Mouse (Mus musculus) neutrophil, adult 5-6 weeks (primary cell): ENCODE results near the gene Mmab. TPM values are rescaled to one million over a fixed set of nuclear protein-coding genes. Genes with fewer than 3 reads are reported as not detected.
A peak's percentile ranks its signal among the peaks of the same experiment; 100 is the strongest.

ENCODE experiments used
- ATAC-seq: fragments of 151-379, 151-347 bp; 2 replicates; pipeline ENCODE4 v1.8.0; 2017; ENCODE audit warnings: mild to moderate bottlenecking, moderate TSS enrichment; ENCODE audit not compliant: insufficient number of reproducible peaks, poor library complexity, low FRiP score, severe bottlenecking; ENCODE audit errors: extremely low read depth
- total RNA-seq: library from RNA; stranded (forward); fragments of 200-1000 nt; gene quantifications from 2 replicates; pipeline ENCODE4 v1.2.3, GENCODE M21; 2017

Gene Mmab
- 5.4 and 6.3 TPM in 2 replicates for total RNA-seq

- peak; percentile 95 for ATAC-seq
Measured at GRCm38 (mm10) chr5:114443566-114444367, at the start of gene Mmab, which contains the start of gene Mvk. Mmab (minus strand) TSS chr5:114444060. Mvk (plus strand) TSS chr5:114444269.

GRCm38 (mm10) chr5:114490241-114490640, 46.4 kb upstream of the Mmab start:
- ATAC-seq, result no peak

GRCm38 (mm10) chr5:114489570-114489969, 45.7 kb upstream of the Mmab start:
- ATAC-seq, result no peak

GRCm38 (mm10) chr5:114485685-114486084, 41.8 kb upstream of the Mmab start:
- ATAC-seq, result no peak

GRCm38 (mm10) chr5:114482587-114483011, 38.7 kb upstream of the Mmab start:
- ATAC-seq, result no peak

- ATAC-seq, result no peak
Measured at GRCm38 (mm10) chr5:114478267-114478666, 34.4 kb upstream of the Mmab start.

GRCm38 (mm10) chr5:114474741-114475491, 31.1 kb upstream of the Mmab start:
- ATAC-seq, result no peak

GRCm38 (mm10) chr5:114470359-114470758, 26.5 kb upstream of the Mmab start:
- ATAC-seq, result no peak

- no peak for ATAC-seq
Measured at GRCm38 (mm10) chr5:114468007-114468406, 24.1 kb upstream of the Mmab start.

- ATAC-seq, result no peak
Measured at GRCm38 (mm10) chr5:114467430-114467829, 23.6 kb upstream of the Mmab start.

GRCm38 (mm10) chr5:114467019-114467418, 23.2 kb upstream of the Mmab start:
- ATAC-seq, result no peak

GRCm38 (mm10) chr5:114465641-114466040, 21.8 kb upstream of the Mmab start:
- ATAC-seq, result no peak

- ATAC-seq, result no peak
Measured at GRCm38 (mm10) chr5:114464561-114464960, 20.7 kb upstream of the Mmab start.

GRCm38 (mm10) chr5:114462067-114463040, 18.5 kb upstream of the Mmab start:
- no peak for ATAC-seq

- peak; percentile 45 for ATAC-seq
Measured at GRCm38 (mm10) chr5:114461238-114461637, 17.4 kb upstream of the Mmab start.

GRCm38 (mm10) chr5:114456995-114457605, 13.2 kb upstream of the Mmab start:
- no peak for ATAC-seq

- no peak for ATAC-seq
Measured at GRCm38 (mm10) chr5:114456287-114456686, 12.4 kb upstream of the Mmab start.

- no peak for ATAC-seq
Measured at GRCm38 (mm10) chr5:114449011-114449410, 5.2 kb upstream of the Mmab start.

- no peak for ATAC-seq
Measured at GRCm38 (mm10) chr5:114444368-114444692, 470 bp upstream of the Mmab start.
